Mouse (Mus musculus) C2C12 (cell line): ENCODE data around the gene Casq1.

Experiments used
- MAX ChIP-seq: IDR thresholded peaks from one replicate; pipeline ENCODE4 v1.6.1; 2011; ENCODE audit warnings: mild to moderate bottlenecking, control low read depth
- MYOD1 ChIP-seq: IDR thresholded peaks from one replicate; pipeline ENCODE4 v1.6.1; 2011; ENCODE audit warnings: low read depth; ENCODE audit not compliant: control insufficient read depth, insufficient read length
- MYOG ChIP-seq: IDR thresholded peaks from one replicate; pipeline ENCODE4 v1.6.1; 2011; ENCODE audit not compliant: control insufficient read depth, insufficient read length; ENCODE audit errors: extremely low read depth
- USF1 ChIP-seq: IDR thresholded peaks from one replicate; pipeline ENCODE4 v1.6.1; 2011; ENCODE audit warnings: low read depth, mild to moderate bottlenecking, control low read depth, moderate library complexity

- no peak for TF ChIP-seq MYOG
- no peak for TF ChIP-seq USF1
- no peak for TF ChIP-seq MAX
- TF ChIP-seq MYOD1 = no peak
These were observed 6.9 kb downstream of the Casq1 start for GRCm38 (mm10) chr1:172212776-172213175.
